ENCODE assay signal across 28 mouse cellular contexts in the genomic region with DNA sequence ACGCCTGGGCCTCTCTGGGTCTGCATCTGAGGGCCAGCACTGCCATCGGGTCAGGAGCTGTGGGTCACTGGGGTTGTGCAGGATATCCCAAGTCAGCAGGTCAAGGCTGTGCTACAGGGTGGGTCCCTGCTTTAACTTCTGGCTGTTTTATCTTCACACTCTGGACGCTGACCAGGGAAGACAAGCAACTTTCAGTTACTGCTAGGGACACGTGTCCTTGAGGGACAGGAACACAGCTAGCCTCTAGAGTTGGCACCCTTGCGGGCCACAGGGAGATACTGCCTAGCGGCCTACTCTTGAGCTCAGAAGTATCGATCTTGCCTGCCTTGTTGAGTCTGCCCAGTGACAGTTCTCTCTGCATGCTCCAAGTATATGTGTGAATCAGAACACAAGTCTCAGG. TPM values are rescaled to one million over a fixed set of nuclear protein-coding genes. Genes with fewer than 3 reads are reported as not detected.
DNase-seq lines count a peak whose midpoint lies in the region; ATAC-seq lines count a peak whose summit lies in the region.
"Had no signal": no experiment of that assay in that cellular context is flagged by ENCODE, and none has a peak within 500 bp of the region (broad histone marks: within the 10 kb centered on the region; RNA-seq: fewer than 3 reads in every experiment).

No protein-coding gene starts in this region.

- WGBS in midbrain, embryonic 16.5 days, result 87% methylated on average over 7 of the region's 7 CpGs
- WGBS in midbrain, embryonic 10.5 days, result 76% methylated on average over 7 of the region's 7 CpGs
- 88% methylated on average over 7 of the region's 7 CpGs for WGBS in limb, embryonic 10.5 days

- H3K9me3 ChIP-seq in midbrain, embryonic 16.5 days (replicated peaks; ENCODE audit: control insufficient read depth, low read length, poor library complexity, severe bottlenecking), result no peaks in the 10 kb centered on the region
- H3K9me3 ChIP-seq in midbrain, embryonic 10.5 days (replicated peaks), result no peaks in the 10 kb centered on the region
- no peaks in the 10 kb centered on the region for H3K9me3 ChIP-seq in limb, embryonic 10.5 days (replicated peaks)
- H3K9me3 ChIP-seq: embryonic facial prominence, embryonic 15.5 days; forebrain, embryonic 13.5 days; heart, embryonic 10.5 days; hindbrain, embryonic 13.5 days; liver, embryonic 15.5 days; lung, embryonic 15.5 days; midbrain, embryonic 12.5 days had no signal

- no peak overlapping the region for H3K27ac ChIP-seq in midbrain, embryonic 16.5 days (ENCODE audit: low read length)
- no peak overlapping the region for H3K27ac ChIP-seq in midbrain, embryonic 10.5 days (replicated peaks)
- H3K27ac ChIP-seq in limb, embryonic 10.5 days, result peak overlapping the region; percentile 59; the same call in 1 of the 2 replicates
- H3K27ac ChIP-seq: embryonic facial prominence, embryonic 15.5 days; forebrain, embryonic 13.5 days; hindbrain, embryonic 13.5 days; kidney, postnatal 0 days; liver, embryonic 15.5 days; lung, embryonic 15.5 days; midbrain, embryonic 12.5 days had no signal

- no peaks in the 10 kb centered on the region for H3K27me3 ChIP-seq in midbrain, embryonic 16.5 days (ENCODE audit: control insufficient read depth, insufficient read depth, low read depth, low read length)
- H3K27me3 ChIP-seq in midbrain, embryonic 10.5 days (ENCODE audit: low read depth, poor library complexity, severe bottlenecking), result no peaks in the 10 kb centered on the region
- no peaks in the 10 kb centered on the region for H3K27me3 ChIP-seq in limb, embryonic 10.5 days (ENCODE audit: low read depth, poor library complexity, severe bottlenecking)
- H3K27me3 ChIP-seq: embryonic facial prominence, embryonic 15.5 days; forebrain, embryonic 13.5 days; hindbrain, embryonic 13.5 days; lung, embryonic 15.5 days; midbrain, embryonic 12.5 days had no signal

- 0 out of 2 replicates have a peak, but pooled peaks cover 3% of the 10 kb centered on the region for H3K36me3 ChIP-seq in midbrain, embryonic 16.5 days (ENCODE audit: control insufficient read depth, insufficient read depth, low read length)
- peaks cover 62% of the 10 kb centered on the region for H3K36me3 ChIP-seq in midbrain, embryonic 10.5 days
- H3K36me3 ChIP-seq in limb, embryonic 10.5 days, result peaks cover 49% of the 10 kb centered on the region
- H3K36me3 ChIP-seq: liver, embryonic 15.5 days had no signal

- ATAC-seq in midbrain, embryonic 16.5 days, result no peak
- ATAC-seq: CD4-positive, CD25-positive, alpha-beta regulatory T cell, adult 4 months; forebrain, embryonic 13.5 days; intestine, embryonic 16.5 days had no signal

- DNase-seq in adrenal gland, postnatal 14 days, result peak; percentile 43
- DNase-seq in adrenal gland, adult 18-20 months (ENCODE audit: low spot score in 2 of 2), result no peak
- DNase-seq in midbrain, embryonic 10.5 days (ENCODE audit: low spot score), result no peak
- no peak for DNase-seq in limb, embryonic 10.5 days (ENCODE audit: low spot score)
- DNase-seq in testis, postnatal 14 days (ENCODE audit: low spot score), result peak; percentile 76
- no peak for DNase-seq in layer of hippocampus, adult 18-20 months (ENCODE audit: low spot score in 2 of 2)
- DNase-seq: cerebellum, adult 9-10 months; embryo, embryonic 11 days; gastrocnemius, postnatal 10 days; heart, postnatal 4 days; kidney, adult 8-10 months; kidney, postnatal 4 days; layer of hippocampus, adult 9-11 months; lung, postnatal 36 days; retina, postnatal 1 day; right cerebral cortex, postnatal 14 days; thymus, postnatal 4 days had no signal

- no peak overlapping the region for H3K4me3 ChIP-seq in midbrain, embryonic 16.5 days (ENCODE audit: low read depth, low read length)
- no peak overlapping the region for H3K4me3 ChIP-seq in midbrain, embryonic 10.5 days
- no peak overlapping the region for H3K4me3 ChIP-seq in limb, embryonic 10.5 days
- H3K4me3 ChIP-seq: embryonic facial prominence, embryonic 15.5 days; forebrain, embryonic 13.5 days; heart, embryonic 10.5 days; hindbrain, embryonic 13.5 days; liver, embryonic 15.5 days; lung, embryonic 15.5 days; midbrain, embryonic 12.5 days had no signal

- H3K4me2 ChIP-seq in midbrain, embryonic 16.5 days (ENCODE audit: low read length), result no peak overlapping the region
- H3K4me2 ChIP-seq: embryonic facial prominence, embryonic 15.5 days; forebrain, embryonic 13.5 days; hindbrain, embryonic 13.5 days; liver, embryonic 15.5 days; lung, embryonic 15.5 days; midbrain, embryonic 12.5 days had no signal

- peaks cover 5% of the 10 kb centered on the region; the same call in 1 of the 2 replicates for H3K4me1 ChIP-seq in midbrain, embryonic 16.5 days (ENCODE audit: control insufficient read depth, insufficient read depth, low read length)
- H3K4me1 ChIP-seq in midbrain, embryonic 10.5 days, result peaks cover 8% of the 10 kb centered on the region
- peaks cover 20% of the 10 kb centered on the region for H3K4me1 ChIP-seq in limb, embryonic 10.5 days

- H3K9ac ChIP-seq in midbrain, embryonic 16.5 days (ENCODE audit: low read depth, low read length), result 0 out of 2 replicates have a peak overlapping the region, but pooled peaks have one; percentile 11
- H3K9ac ChIP-seq: embryonic facial prominence, embryonic 15.5 days; forebrain, embryonic 13.5 days; hindbrain, embryonic 13.5 days; liver, embryonic 15.5 days; lung, embryonic 15.5 days; midbrain, embryonic 12.5 days had no signal

RNA-seq across cellular contexts. Expression of gene Tctn1, which starts 24.6 kb away (rescaled TPM):
- total RNA-seq in adrenal gland, postnatal 14 days (2021), result 12.7 and 14.5 TPM in 2 replicates
- total RNA-seq in adrenal gland, adult 18-20 months (2021), result 10 to 100 TPM; 10.6 to 11.8 TPM
- 5.4 and 7.3 TPM in 2 replicates for polyA plus RNA-seq in midbrain, embryonic 16.5 days (2015; fragmentation: Nextera tagmentation; extraction: Ambion mirVana)
- 5.9 and 6.4 TPM in 2 replicates for polyA plus RNA-seq in midbrain, embryonic 10.5 days (2016; fragmentation: Nextera tagmentation; extraction: Ambion mirVana)
- 4.4 and 4.9 TPM in 2 replicates for polyA plus RNA-seq in limb, embryonic 10.5 days (2016; fragmentation: Nextera tagmentation; extraction: Ambion mirVana)
- 10 to 100 TPM; 10.9 to 12.0 TPM for total RNA-seq in layer of hippocampus, adult 18-20 months (2021)

RNA-seq across cellular contexts. Expression of gene Hvcn1, which starts 33.0 kb away (rescaled TPM):
- total RNA-seq in adrenal gland, postnatal 14 days (2021), result 2.4 and 16.0 TPM in 2 replicates
- total RNA-seq in adrenal gland, adult 18-20 months (2021), result 1 to 10 TPM; 1.8 to 8.5 TPM
- 1.7 and 1.8 TPM in 2 replicates for polyA plus RNA-seq in midbrain, embryonic 16.5 days (2015; fragmentation: Nextera tagmentation; extraction: Ambion mirVana)
- polyA plus RNA-seq in midbrain, embryonic 10.5 days (2016; fragmentation: Nextera tagmentation; extraction: Ambion mirVana), result 17.7 TPM in 2 replicates
- 9.6 and 11.8 TPM in 2 replicates for polyA plus RNA-seq in limb, embryonic 10.5 days (2016; fragmentation: Nextera tagmentation; extraction: Ambion mirVana)
- total RNA-seq in layer of hippocampus, adult 18-20 months (2021), result 1 to 10 TPM; 2.4 to 3.1 TPM

RNA-seq across cellular contexts. Expression of gene Pptc7, which starts 44.5 kb away (rescaled TPM):
- total RNA-seq in adrenal gland, postnatal 14 days (2021), result 42.4 and 44.7 TPM in 2 replicates
- 10 to 100 TPM; 56.1 to 70.7 TPM for total RNA-seq in adrenal gland, adult 18-20 months (2021)
- 7.1 and 7.6 TPM in 2 replicates for polyA plus RNA-seq in midbrain, embryonic 16.5 days (2015; fragmentation: Nextera tagmentation; extraction: Ambion mirVana)
- 7.3 and 7.7 TPM in 2 replicates for polyA plus RNA-seq in midbrain, embryonic 10.5 days (2016; fragmentation: Nextera tagmentation; extraction: Ambion mirVana)
- 8.2 and 9.7 TPM in 2 replicates for polyA plus RNA-seq in limb, embryonic 10.5 days (2016; fragmentation: Nextera tagmentation; extraction: Ambion mirVana)
- total RNA-seq in layer of hippocampus, adult 18-20 months (2021), result 10 to 100 TPM; 44.9 to 47.9 TPM

Comparison
In these comparisons a context has a peak if more than half of its experiments do, and no peak if none do; other contexts are left out.
1. DNase-seq: peak in adrenal gland, postnatal 14 days (single experiment) and testis, postnatal 14 days (single experiment); none in adrenal gland, adult 18-20 months (0 of 2), midbrain, embryonic 10.5 days (single experiment), limb, embryonic 10.5 days (single experiment) and layer of hippocampus, adult 18-20 months (0 of 2).